Mouse (Mus musculus) ES-E14 (cell line): ENCODE results near the gene Pthlh. TPM values are rescaled to one million over a fixed set of nuclear protein-coding genes. Genes with fewer than 3 reads are reported as not detected.

Experiments
- DNase-seq: peaks from one replicate; pipeline ENCODE4 v3.0.0-alpha.2; 2013; ENCODE audit warnings: low read depth, low spot score
- H3K27ac ChIP-seq: 2 replicates; pipeline ENCODE4 v1.5.1; 2012; ENCODE audit warnings: low read depth, mild to moderate bottlenecking, low read length, moderate library complexity, mixed read lengths; ENCODE audit not compliant: poor library complexity, insufficient read depth, severe bottlenecking
- H3K36me3 ChIP-seq: 2 replicates; pipeline ENCODE4 v1.6.1; 2012; ENCODE audit warnings: mild to moderate bottlenecking, low read length, moderate library complexity, mixed read lengths; ENCODE audit not compliant: control insufficient read depth, poor library complexity, insufficient read depth, severe bottlenecking
- H3K4me1 ChIP-seq, 2 experiments: fragments of 150-350 bp in 1 of 2; sonication (generic) in 1 of 2; 2 replicates each; pipeline ENCODE4 v1.6.1; 2012; ENCODE audit warnings: low read length in 2 of 2, mild to moderate bottlenecking in 1 of 2, mixed read lengths in 1 of 2; ENCODE audit not compliant: control insufficient read depth in 2 of 2, insufficient read depth in 2 of 2, poor library complexity in 1 of 2
- H3K4me3 ChIP-seq, 2 experiments: fragments of 150-350 bp in 1 of 2; sonication (generic) in 1 of 2; 2 replicates each; pipeline ENCODE4 v1.5.1; 2012; ENCODE audit warnings: low read length in 2 of 2, low read depth in 1 of 2, mild to moderate bottlenecking in 1 of 2, mixed read lengths in 1 of 2; ENCODE audit not compliant: insufficient read depth in 1 of 2, poor library complexity in 1 of 2, severe bottlenecking in 1 of 2
- H3K9ac ChIP-seq: 2 replicates; pipeline ENCODE4 v1.6.1; 2012; ENCODE audit warnings: low read depth, mild to moderate bottlenecking, low read length, mixed read lengths; ENCODE audit not compliant: poor library complexity, insufficient read depth, severe bottlenecking
- H3K9me3 ChIP-seq: fragments of 150-350 bp; sonication (generic); 2 replicates; pipeline ENCODE4 v1.6.1; 2012; ENCODE audit warnings: low read depth, mild to moderate bottlenecking, low read length; ENCODE audit not compliant: control insufficient read depth, insufficient read depth
- CHD2 ChIP-seq: IDR thresholded peaks from 2 replicates; pipeline ENCODE4 v1.6.1; 2014; ENCODE audit warnings: mild to moderate bottlenecking, low read depth, low read length, inconsistent platforms
- HCFC1 ChIP-seq: IDR thresholded peaks from 2 replicates; pipeline ENCODE4 v1.6.1; 2012; ENCODE audit warnings: low read length, inconsistent platforms, borderline replicate concordance; ENCODE audit not compliant: insufficient read depth
- MAFK ChIP-seq: IDR thresholded peaks from 2 replicates; pipeline ENCODE4 v1.6.1; 2014; ENCODE audit warnings: mild to moderate bottlenecking, low read depth, low read length, inconsistent platforms; ENCODE audit not compliant: insufficient read depth
- ZC3H11A ChIP-seq: IDR thresholded peaks from 2 replicates; pipeline ENCODE4 v1.6.1; 2012; ENCODE audit warnings: low read depth, mild to moderate bottlenecking, inconsistent platforms, low read length, borderline replicate concordance
- ZNF384 ChIP-seq: IDR thresholded peaks from 2 replicates; pipeline ENCODE4 v1.6.1; 2012; ENCODE audit warnings: low read depth, low read length, inconsistent platforms
- in situ Hi-C, 2 experiments: fragments of 600-800 bp; cut with MboI; formaldehyde crosslinking; loops; one replicate each; pipeline ENCODE4 v1.15.1; 2025; ENCODE audit warnings: low sequenced_read_pairs in 2 of 2, inconsistent platforms in 1 of 2; ENCODE audit not compliant: unreplicated experiment in 2 of 2
- total RNA-seq: library from RNA; depleted of rRNA; stranded (reverse); fragments of 300-350 nt; gene quantifications from 2 replicates; pipeline ENCODE4 v1.2.3, GENCODE M21; 2012; rRNA removed

Pthlh gene
- total RNA-seq, 1 experiment, result not detected

DNA sequence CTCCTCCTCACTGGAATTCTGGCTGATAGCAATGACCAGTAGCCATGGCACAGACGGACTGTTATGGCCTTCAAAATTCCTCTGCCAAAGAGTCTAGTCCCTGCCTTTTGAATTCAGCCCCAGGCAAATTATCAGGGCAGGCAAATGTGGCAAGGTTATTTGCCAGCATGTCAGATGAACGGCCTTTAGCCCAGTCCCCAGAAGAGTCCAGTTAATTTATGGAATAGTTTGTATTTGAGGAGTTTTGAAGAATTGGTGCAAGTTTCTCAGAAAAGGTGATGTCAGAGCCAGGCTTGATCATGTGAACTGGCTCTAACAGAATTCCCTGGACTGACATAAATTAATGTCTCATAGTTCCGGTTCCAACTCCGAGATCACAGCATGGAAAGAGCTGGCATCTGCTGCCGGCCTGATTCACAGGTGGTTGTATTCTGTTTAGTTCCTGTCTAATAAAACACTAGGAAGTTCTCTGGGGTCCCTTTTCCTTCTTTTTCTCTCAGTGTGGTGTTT is 56.1 kb downstream of the Pthlh start:
- no peak overlapping the region for H3K27ac ChIP-seq
- in situ Hi-C loops, result no loop called here
- no peaks in the 10 kb centered on the region for H3K9me3 ChIP-seq
- H3K36me3 ChIP-seq, result no peaks in the 10 kb centered on the region
- TF ChIP-seq ZNF384, result no peak
- TF ChIP-seq ZC3H11A, result no peak
- TF ChIP-seq HCFC1, result no peak
- TF ChIP-seq CHD2, result no peak
- no peak for TF ChIP-seq MAFK
- no peak for DNase-seq
- no peak overlapping the region for H3K4me3 ChIP-seq
- no peaks in the 10 kb centered on the region for H3K4me1 ChIP-seq
- H3K9ac ChIP-seq, result no peak overlapping the region

Other genes with a start within 250 kb of the Pthlh start
- gene Rep15, start 231.6 kb downstream of the Pthlh start, total RNA-seq, result 0.80 and 1.6 TPM in 2 replicates
- 63.4 and 74.7 TPM in 2 replicates for gene Mrps35, start 221.4 kb downstream of the Pthlh start, total RNA-seq
- 0.80 and 1.5 TPM in 2 replicates for gene Mansc4, start 177.2 kb downstream of the Pthlh start, total RNA-seq
- gene Klhl42, start 172.8 kb downstream of the Pthlh start, total RNA-seq, result 9.1 and 16.4 TPM in 2 replicates
- gene Ccdc91, start 211.6 kb upstream of the Pthlh start, total RNA-seq, result 12.6 and 13.0 TPM in 2 replicates